Mouse (Mus musculus) intestine, embryonic 15.5 days (tissue): ENCODE measurements around the gene Clasp2. TPM values are rescaled to one million over a fixed set of nuclear protein-coding genes. Genes with fewer than 3 reads are reported as not detected.
A peak's percentile ranks its signal among the peaks of the same experiment; 100 is the strongest.
"Not testable (repeated sequence)": the region's sequence is repeated elsewhere in the genome, so short reads cannot be mapped to it uniquely, and the experiment has no call there.

Source experiments
- ATAC-seq: fragments of 200-750 bp; cut with Nextera tagmentation; 2 replicates; pipeline ENCODE4 v1.8.0; 2017; ENCODE audit warnings: moderate TSS enrichment, moderate library complexity
- H3K27ac ChIP-seq: fragments of 300-500 bp; sonication (generic); 2 replicates; pipeline ENCODE4 v1.5.1; 2015; ENCODE audit warnings: mild to moderate bottlenecking, inconsistent platforms
- H3K27me3 ChIP-seq: fragments of 300-500 bp; sonication (generic); replicated peaks from 2 replicates; pipeline ENCODE4 v1.6.1; 2015; ENCODE audit warnings: inconsistent platforms
- H3K36me3 ChIP-seq: fragments of 300-500 bp; sonication (generic); 2 replicates; pipeline ENCODE4 v1.6.1; 2015; ENCODE audit warnings: inconsistent platforms
- H3K4me1 ChIP-seq: fragments of 300-500 bp; sonication (generic); replicated peaks from 2 replicates; pipeline ENCODE4 v1.6.1; 2015; ENCODE audit warnings: inconsistent platforms
- H3K4me2 ChIP-seq: fragments of 300-500 bp; sonication (generic); replicated peaks from 2 replicates; pipeline ENCODE4 v1.6.1; 2015; ENCODE audit warnings: mild to moderate bottlenecking, inconsistent platforms
- H3K4me3 ChIP-seq: fragments of 300-500 bp; sonication (generic); replicated peaks from 2 replicates; pipeline ENCODE4 v1.5.1; 2015; ENCODE audit warnings: inconsistent platforms
- H3K9ac ChIP-seq: fragments of 300-500 bp; sonication (generic); 2 replicates; pipeline ENCODE4 v1.6.1; 2015; ENCODE audit warnings: inconsistent platforms
- H3K9me3 ChIP-seq: fragments of 300-500 bp; sonication (generic); 2 replicates; pipeline ENCODE4 v1.6.1; 2016; ENCODE audit warnings: inconsistent platforms
- WGBS: fragments of 180-500 bp; shearing (Covaris S2); methylation state at CpG from one replicate; pipeline ENCODE4 v1.1.7; 2015; 5-methylcytosine and 5-hydroxymethylcytosine counted together
- polyA plus RNA-seq: library from polyadenylated mRNA; unstranded; fragments of >200 nt; fragmentation: Nextera tagmentation; extraction: Ambion mirVana; gene quantifications from 2 replicates; pipeline ENCODE4 v1.2.1, GENCODE M21; 2015

The Clasp2 gene
- 21.4 and 22.5 TPM in 2 replicates for polyA plus RNA-seq

DNA sequence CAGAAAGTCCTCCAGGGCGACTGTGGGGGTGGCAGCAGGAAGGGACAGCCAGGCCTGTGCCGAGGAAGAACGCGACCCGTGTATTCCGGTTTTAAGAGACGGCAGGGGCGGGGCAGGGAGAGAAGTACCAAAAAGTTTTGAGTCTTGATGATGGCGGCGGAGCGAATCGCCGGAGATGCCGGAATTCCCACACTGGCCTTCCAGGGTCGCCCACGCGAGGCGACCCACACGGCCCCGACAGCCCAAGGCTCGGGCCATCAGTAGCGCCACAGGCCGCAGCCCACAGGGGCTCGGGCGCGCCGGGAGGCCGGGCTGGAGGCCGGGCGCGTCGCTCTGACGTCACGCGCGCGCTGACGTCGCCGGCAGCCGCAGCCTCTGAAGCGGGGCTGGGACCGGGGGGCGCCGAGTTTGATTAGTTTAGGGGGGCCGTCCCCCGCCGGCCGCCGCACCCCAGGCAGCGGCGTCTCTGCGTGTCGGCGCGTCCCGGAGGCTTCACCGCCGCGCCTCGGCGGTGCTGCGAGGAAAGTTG, at the start of gene Clasp2:
Clasp2 (plus strand) TSS at position 366 of the 529 bp plus-strand sequence.
- H3K9ac ChIP-seq = peak within 1 kb of the TSS; percentile 85
- peak; percentile 98 for ATAC-seq
- peak within 1 kb of the TSS; percentile 77 for H3K27ac ChIP-seq
- peak within 1 kb of the TSS; percentile 96 for H3K4me3 ChIP-seq
- no peaks in the 10 kb centered on the region for H3K9me3 ChIP-seq
- H3K27me3 ChIP-seq = no peaks in the 10 kb centered on the region
- peaks cover 4% of the 10 kb centered on the region; the same call in 1 of the 2 replicates for H3K4me1 ChIP-seq
- H3K36me3 ChIP-seq = no peaks in the 10 kb centered on the region
- WGBS = under 1% methylated on average over 60 of the region's 63 CpGs
- H3K4me2 ChIP-seq = peak within 1 kb of the TSS; percentile 86

DNA sequence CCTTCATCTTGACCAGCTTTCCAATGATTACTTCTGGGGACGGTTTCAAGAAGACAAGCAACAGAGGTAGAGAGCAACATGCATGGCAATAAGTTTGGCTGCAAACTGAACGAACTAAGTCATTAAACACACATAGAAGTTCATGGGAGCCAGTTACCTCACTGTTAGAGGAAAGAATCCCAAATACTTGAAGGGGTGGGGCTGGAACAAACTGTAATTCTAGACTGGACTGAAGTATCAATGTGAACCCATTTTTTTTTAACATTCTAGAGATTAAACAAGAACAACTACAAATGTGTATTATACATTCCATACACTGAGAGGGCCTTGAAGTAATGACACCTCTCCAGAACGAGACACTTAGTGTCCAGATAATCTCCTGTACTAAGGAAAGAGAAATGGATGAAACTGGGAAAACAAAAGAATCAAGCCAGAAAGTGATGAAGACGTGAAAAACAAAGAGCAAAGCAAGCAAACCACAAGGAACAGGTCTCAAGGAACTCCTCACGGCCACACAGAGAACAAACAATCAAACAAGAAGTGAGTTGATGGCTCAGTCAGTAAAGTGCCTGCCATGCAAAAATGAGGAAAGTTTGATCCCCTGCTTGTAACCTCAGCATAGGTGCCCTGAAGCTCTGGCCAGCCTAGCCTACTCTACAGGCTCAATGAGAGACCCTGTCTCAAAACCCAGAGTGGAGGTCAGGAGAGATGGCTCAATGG, 39.7 kb upstream of the Clasp2 start:
- Histone ChIP-seq H3K9ac (no peak overlapping the region), H3K4me3 (no peak overlapping the region), H3K4me2 (no peak overlapping the region), H3K36me3 (0 out of 2 replicates have a peak, but pooled peaks cover 4% of the 10 kb centered on the region), H3K4me1 (peaks cover 15% of the 10 kb centered on the region; the same call in 1 of the 2 replicates), H3K9me3 (no peaks in the 10 kb centered on the region), H3K27ac (no peak overlapping the region), H3K27me3 (no peaks in the 10 kb centered on the region)
- 82% methylated on average over 5 of the region's 5 CpGs for WGBS
- ATAC-seq = no peak

DNA sequence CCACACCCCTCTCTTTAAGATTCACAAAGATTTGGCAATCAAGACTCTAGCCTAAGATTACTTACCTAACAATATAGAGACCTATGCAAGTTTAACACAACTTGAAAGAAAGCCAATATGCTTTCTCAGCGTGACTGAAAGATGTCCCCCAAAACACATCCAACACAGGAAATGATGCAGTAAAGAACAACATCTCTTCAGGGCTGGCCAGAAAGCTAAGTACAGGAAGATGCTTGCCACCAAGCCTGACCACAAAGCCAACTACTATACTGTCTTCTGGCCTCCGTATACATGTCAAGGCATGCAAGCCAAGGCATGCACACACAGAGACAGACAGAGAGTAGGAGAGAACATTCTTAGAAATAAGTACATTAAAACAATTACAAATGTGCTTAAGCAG, 35.2 kb upstream of the Clasp2 start:
- Histone ChIP-seq H3K4me1 (peaks cover 21% of the 10 kb centered on the region; the same call in 1 of the 2 replicates), H3K36me3 (no peaks in the 10 kb centered on the region), H3K4me2 (peak overlapping the region; percentile 74), H3K4me3 (peak overlapping the region; percentile 88), H3K9ac (no peak overlapping the region), H3K9me3 (no peaks in the 10 kb centered on the region), H3K27me3 (no peaks in the 10 kb centered on the region), H3K27ac (no peak overlapping the region)
- 75% methylated on average over 2 of the region's 2 CpGs for WGBS
- ATAC-seq = no peak

DNA sequence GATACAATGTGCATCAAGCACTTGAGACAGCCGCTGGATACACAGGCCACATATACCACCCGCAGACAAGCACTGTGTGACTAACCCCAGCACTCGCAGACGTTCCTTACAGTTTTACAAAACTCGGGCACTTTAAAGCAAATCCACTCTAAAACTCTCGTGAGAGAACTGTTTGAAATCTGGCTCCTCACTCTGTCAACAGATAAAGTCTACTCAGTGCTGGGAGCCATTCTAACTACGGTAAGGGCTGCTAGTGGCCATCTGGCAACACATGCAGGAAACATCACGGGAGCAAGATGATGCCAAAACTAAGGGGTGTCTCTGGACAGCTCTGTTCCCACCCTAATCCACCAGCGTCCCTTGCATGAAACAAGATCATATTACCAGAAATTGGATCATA, 34.4 kb upstream of the Clasp2 start:
- Histone ChIP-seq H3K9ac (peak overlapping the region; percentile 97), H3K9me3 (no peaks in the 10 kb centered on the region), H3K4me3 (peak overlapping the region; percentile 88), H3K27ac (0 out of 2 replicates have a peak overlapping the region, but pooled peaks have one; percentile 9), H3K36me3 (no peaks in the 10 kb centered on the region), H3K4me2 (peak overlapping the region; percentile 74), H3K4me1 (peaks cover 21% of the 10 kb centered on the region; the same call in 1 of the 2 replicates), H3K27me3 (no peaks in the 10 kb centered on the region)
- ATAC-seq = no peak
- 35% methylated on average over 9 of the region's 9 CpGs for WGBS

DNA sequence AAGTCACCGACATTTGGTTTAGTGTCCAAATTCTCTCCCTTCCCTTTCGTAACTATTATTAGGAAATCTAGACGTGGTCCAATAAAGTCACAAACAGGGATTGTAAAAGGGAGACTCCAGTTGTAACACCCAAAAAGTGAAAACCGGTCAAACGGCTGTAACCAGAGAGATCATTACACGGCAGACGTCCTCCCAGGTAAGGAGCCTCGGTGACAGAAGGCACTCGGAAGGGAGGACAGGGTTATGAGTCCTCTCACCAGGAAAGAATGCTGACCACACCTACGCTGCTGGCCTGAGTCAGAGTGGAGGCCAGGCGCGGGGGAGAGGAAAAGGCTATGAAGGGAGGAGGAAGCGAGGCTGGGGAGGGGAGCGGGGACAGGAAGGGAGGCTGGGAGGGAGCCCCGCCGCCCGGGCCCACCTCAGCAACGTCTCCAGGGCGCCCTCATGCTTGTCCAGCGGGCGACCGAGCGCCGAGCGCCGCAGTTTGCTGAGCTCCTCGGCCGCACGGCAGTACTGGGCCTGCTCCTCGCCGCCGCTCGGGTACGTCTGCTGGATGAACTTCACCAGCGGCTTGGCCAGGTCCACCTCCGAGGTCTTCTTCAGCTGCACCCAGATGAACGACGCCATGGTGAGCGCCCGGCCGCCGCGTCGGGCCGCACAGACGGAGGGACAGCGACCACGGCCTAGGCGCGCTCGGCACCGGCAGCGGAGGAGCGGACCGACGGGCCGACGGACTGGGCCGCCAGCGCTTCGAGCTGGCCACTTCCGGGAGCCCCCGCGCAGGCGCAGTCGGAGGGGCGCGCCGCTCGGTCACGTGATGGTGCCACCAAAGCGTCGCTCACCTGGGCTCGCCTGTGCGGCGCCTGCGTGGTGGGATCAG, 33.6 kb upstream of the Clasp2 start, which contains the start of gene Pdcd6ip:
Pdcd6ip (minus strand) TSS at position 779 of the 880 bp plus-strand sequence.
- Histone ChIP-seq H3K4me1 (peaks cover 21% of the 10 kb centered on the region; the same call in 1 of the 2 replicates), H3K4me3 (peak within 1 kb of the TSS; percentile 88), H3K9ac (peak within 1 kb of the TSS; percentile 97), H3K27me3 (no peaks in the 10 kb centered on the region), H3K9me3 (no peaks in the 10 kb centered on the region), H3K27ac (peak within 1 kb of the TSS; percentile 94), H3K36me3 (no peaks in the 10 kb centered on the region), H3K4me2 (peak within 1 kb of the TSS; percentile 74)
- peak; percentile 94 for ATAC-seq
- WGBS = 1% methylated on average over 77 of the region's 77 CpGs

DNA sequence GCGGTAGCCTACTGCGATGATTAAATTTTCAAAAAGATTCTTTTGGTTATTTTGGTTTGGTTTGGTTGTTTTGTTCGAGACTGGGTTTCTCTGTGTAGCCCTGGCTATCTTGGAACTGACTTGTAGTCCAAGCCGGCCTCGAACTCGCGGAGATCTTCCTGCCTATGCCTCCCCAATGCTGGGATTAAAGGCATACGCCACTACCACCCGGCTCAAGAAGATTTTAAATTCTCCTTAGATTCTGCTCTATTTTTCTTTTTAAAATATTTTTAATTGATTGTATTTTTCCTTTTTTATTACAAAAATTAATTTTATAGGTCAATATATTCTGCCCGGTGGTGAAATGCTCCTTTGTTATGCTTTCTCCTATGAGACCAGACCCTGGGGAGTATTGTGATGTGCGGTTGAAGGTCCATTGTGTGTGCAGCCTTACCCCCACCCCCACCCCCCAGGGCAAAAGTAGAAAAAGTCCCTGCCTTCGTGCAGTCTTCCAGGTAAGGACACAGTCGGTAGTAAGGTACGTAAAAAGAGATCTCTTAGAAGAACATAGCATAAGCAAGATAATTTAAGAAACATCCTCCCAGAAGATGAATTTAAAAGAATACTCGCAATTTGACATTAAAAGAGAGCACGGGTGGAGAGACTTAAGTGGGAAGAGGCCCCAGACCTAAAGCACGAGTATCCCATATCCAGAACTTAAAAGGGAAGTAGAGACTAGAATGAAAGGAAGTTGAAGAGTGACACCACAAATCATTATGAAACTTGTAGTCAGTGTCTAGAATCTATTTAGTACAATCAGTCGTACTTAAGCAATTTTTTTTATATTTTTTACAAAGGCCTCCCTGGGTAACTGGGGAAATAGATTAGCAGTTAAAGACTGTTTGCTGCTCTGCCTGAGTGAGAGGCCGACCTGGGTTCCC, 32.7 kb upstream of the Clasp2 start:
- 52% methylated on average over 19 of the region's 19 CpGs for WGBS

DNA sequence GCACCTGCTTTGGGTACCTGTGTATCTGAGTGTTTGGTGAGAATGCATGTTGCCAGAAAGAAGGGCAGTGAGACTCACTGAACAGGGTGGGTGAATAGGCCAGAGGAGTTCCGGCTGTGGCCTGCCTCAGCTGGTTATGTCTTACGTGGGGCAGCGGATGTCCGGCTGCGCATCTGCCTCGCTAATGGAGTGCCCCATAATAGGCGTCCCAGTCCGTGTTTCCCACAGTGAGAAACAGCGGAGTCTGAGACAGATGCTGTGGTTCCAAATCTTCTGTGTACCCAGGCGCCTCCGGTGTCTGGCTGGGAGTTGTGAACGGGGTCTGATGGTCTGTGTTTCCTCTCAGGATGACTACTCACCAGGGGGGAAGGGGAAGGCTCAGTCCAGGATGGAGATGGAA, 30.4 kb upstream of the Clasp2 start:
- WGBS = 66% methylated on average over 12 of the region's 12 CpGs
- Histone ChIP-seq H3K4me2 (no peak overlapping the region), H3K4me3 (no peak overlapping the region), H3K4me1 (peaks cover 12% of the 10 kb centered on the region; the same call in 1 of the 2 replicates), H3K9me3 (no peaks in the 10 kb centered on the region), H3K27me3 (no peaks in the 10 kb centered on the region), H3K9ac (no peak overlapping the region), H3K27ac (no peak overlapping the region), H3K36me3 (no peaks in the 10 kb centered on the region)
- no peak for ATAC-seq

More for the DNA sequence above, 32.7 kb upstream of the Clasp2 start:
- peak overlapping the region; percentile 74 for H3K4me2 ChIP-seq
- no peaks in the 10 kb centered on the region for H3K9me3 ChIP-seq
- H3K4me1 ChIP-seq = peaks cover 21% of the 10 kb centered on the region; the same call in 1 of the 2 replicates
- H3K36me3 ChIP-seq = no peaks in the 10 kb centered on the region
- H3K27me3 ChIP-seq = no peaks in the 10 kb centered on the region
- ATAC-seq = no peak
- H3K9ac ChIP-seq = peak overlapping the region; percentile 97
- peak overlapping the region; percentile 94; the same call in 1 of the 2 replicates for H3K27ac ChIP-seq
- H3K4me3 ChIP-seq = peak overlapping the region; percentile 88

DNA sequence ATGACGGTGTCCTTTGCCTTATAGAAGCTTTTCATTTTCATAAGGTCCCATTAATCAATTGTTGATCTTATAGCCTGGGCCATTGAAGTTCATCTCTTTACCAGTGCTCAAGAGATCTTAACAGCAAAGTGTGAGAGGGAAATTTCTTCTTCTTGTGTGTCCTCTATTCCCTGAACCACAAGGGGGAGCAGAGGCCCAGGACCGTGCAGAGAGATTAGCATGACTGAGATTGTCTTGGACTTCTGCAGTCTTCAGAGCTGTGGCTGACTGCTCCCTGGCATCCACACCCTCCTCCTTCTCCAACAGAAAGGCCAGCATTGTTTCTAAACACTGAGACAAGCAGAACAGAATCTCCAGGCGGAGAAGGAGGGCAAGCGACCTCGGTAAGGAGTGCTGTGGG, 22.2 kb upstream of the Clasp2 start:
- no peaks in the 10 kb centered on the region for H3K36me3 ChIP-seq
- WGBS = 47% methylated on average over 5 of the region's 5 CpGs
- no peak for ATAC-seq
- no peaks in the 10 kb centered on the region for H3K27me3 ChIP-seq
- no peaks in the 10 kb centered on the region for H3K4me1 ChIP-seq
- H3K9me3 ChIP-seq = no peaks in the 10 kb centered on the region
- no peak overlapping the region for H3K27ac ChIP-seq
- no peak overlapping the region for H3K4me2 ChIP-seq
- no peak overlapping the region for H3K9ac ChIP-seq
- no peak overlapping the region for H3K4me3 ChIP-seq

DNA sequence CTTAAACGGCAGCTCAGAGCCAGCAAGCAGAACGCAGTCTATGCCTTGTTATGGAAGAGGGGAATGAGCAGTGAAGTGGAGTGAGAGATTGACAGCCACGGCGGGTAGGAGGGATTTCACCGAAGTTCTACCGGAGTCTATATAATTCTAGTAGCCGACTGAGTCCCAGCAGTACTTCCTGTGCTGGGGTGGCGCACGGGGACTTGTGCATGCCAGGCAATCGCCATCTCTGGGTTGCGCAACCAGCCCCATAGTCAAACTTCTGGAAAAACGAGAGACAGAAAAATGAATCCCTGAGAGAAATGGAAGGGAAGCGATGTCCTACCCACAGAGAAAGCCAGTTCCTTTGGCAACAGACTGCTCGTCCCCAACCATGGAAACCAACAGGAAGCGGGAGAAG, 16.6 kb upstream of the Clasp2 start:
- no peak for ATAC-seq
- H3K9ac ChIP-seq = no peak overlapping the region
- H3K36me3 ChIP-seq = no peaks in the 10 kb centered on the region
- H3K4me1 ChIP-seq = no peaks in the 10 kb centered on the region
- H3K4me3 ChIP-seq = no peak overlapping the region
- no peak overlapping the region for H3K4me2 ChIP-seq
- WGBS = 77% methylated on average over 15 of the region's 15 CpGs
- H3K9me3 ChIP-seq = no peaks in the 10 kb centered on the region
- H3K27ac ChIP-seq = no peak overlapping the region
- no peaks in the 10 kb centered on the region for H3K27me3 ChIP-seq

DNA sequence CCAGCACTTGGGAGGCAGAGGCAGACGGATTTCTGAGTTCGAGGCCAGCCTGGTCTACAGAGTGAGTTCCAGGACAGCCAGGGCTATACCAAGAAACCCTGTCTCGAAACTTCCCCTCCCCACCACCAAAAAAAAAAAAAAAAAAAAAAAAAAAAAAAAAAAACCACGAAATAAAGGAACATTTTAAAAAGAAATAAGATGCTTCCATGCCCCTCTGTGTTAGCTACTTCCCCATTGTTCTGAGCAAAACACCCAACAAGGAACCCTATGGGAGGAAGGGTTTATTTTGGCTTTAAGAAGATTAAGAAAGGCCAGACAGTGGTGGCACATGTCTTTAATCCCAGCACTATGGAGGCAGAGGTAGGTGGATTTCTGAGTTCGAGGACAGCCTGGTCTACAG, 15.7 kb upstream of the Clasp2 start:
- 91% methylated on average over 5 of the region's 5 CpGs for WGBS
- H3K4me2 ChIP-seq, H3K36me3 ChIP-seq, H3K27ac ChIP-seq, H3K9ac ChIP-seq, H3K4me3 ChIP-seq, ATAC-seq, H3K27me3 ChIP-seq, H3K4me1 ChIP-seq, H3K9me3 ChIP-seq: not testable (repeated sequence)

DNA sequence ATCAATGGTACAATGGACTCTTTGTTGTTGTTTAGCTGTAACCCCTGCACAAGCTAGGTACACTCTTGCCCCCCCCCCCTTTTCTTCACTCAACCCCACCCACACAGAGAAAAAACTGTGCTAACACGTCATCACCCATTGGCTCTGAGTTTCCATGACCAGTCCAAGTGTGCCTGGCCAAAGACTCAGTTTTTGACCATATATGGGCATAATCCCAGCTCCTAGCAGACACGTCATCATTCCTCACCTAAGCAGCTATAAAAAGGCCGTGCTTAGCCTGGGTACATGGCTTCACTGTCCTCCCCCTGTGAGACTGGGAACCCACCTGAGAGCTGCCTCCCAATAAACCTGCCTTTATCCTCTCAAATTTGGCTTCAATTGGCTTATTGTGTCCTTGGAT, 15.1 kb upstream of the Clasp2 start:
- Histone ChIP-seq H3K4me3 (no peak overlapping the region), H3K4me1 (no peaks in the 10 kb centered on the region), H3K9ac (no peak overlapping the region), H3K36me3 (no peaks in the 10 kb centered on the region), H3K27ac (no peak overlapping the region), H3K27me3 (no peaks in the 10 kb centered on the region), H3K9me3 (no peaks in the 10 kb centered on the region), H3K4me2 (no peak overlapping the region)
- no peak for ATAC-seq
- WGBS = 42% methylated on average over 3 of the region's 3 CpGs
